Mouse (Mus musculus) CD8-positive naive resting alpha-beta T cell, adult 2 months (primary cell): ENCODE results near the gene Emc1.

ENCODE experiments used
- DNase-seq, 2 experiments: peaks; one replicate each; pipeline ENCODE4 v3.0.0; 2022; ENCODE audit warnings: low read depth in 2 of 2, low spot score in 2 of 2

The Emc1 gene

DNA sequence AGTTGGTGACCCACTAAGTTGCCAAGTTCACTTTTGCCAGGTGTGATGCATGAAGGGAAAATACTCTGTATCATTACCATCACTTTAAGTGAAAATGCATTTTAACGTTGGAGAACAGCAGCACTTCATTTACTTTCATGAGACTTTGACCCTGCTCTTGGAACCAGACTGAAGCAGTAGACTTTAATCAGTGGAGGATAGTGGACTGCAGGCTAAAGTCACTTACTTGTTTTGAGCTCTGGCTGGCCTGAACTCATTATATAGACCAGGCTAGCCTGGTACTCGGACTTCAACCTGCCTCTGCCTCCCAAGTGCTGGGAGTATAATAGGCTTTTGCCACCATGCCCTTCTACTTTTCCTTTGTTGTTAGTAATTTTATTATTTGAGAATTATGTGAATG is 70.9 kb downstream of the Emc1 start:
- DNase-seq: no peak
